Mouse (Mus musculus) gastrocnemius, adult 18-20 months (tissue): Measurements from ENCODE around the gene Kdm2b. TPM values are rescaled to one million over a fixed set of nuclear protein-coding genes. Genes with fewer than 3 reads are reported as not detected.
A peak's percentile ranks its signal among the peaks of the same experiment; 100 is the strongest.

Experiments
- DNase-seq: peaks from one replicate; pipeline ENCODE4 v3.0.0; 2021; ENCODE audit warnings: low spot score
- total RNA-seq, 2 experiments: library from RNA; stranded (reverse); gene quantifications; 2 replicates each; pipeline ENCODE4 v1.2.3; 2021

The Kdm2b gene
- total RNA-seq, 2 experiments from 2014 or later: 13.1 to 17.1 TPM

GRCm38 (mm10) chr5:122927703-122928102 lies 61.9 kb downstream of the Kdm2b start:
- no peak for DNase-seq

GRCm38 (mm10) chr5:122927092-122927491 lies 62.5 kb downstream of the Kdm2b start:
- DNase-seq: peak; percentile 32

GRCm38 (mm10) chr5:122926341-122926740 lies 63.3 kb downstream of the Kdm2b start:
- no peak for DNase-seq

DNA sequence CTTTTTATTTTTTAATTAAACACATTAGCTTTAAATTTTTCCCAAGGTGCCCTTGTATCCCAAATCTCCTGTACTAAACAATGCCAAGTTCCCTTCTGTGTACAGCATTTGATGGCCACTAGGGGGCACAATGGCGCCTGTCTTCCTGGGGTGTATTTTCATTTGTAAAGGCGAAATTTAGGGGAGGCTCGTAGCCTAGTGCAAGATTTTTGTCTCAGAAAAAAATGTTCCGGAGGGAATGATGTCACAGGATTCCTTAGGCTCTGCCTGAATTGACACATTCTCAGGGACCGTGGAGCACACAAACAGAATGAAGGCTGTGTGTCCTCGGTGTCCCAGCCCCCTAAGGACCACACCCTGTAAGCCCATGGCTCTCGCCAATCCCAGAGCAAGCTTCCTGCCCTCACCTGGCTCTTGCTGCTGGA lies 64.1 kb downstream of the Kdm2b start:
- peak; percentile 72 for DNase-seq

GRCm38 (mm10) chr5:122923871-122924465 lies 65.7 kb downstream of the Kdm2b start:
- peak; percentile 44 for DNase-seq

- DNase-seq: no peak
Observed at GRCm38 (mm10) chr5:122921941-122922340, 67.7 kb downstream of the Kdm2b start.

GRCm38 (mm10) chr5:122920557-122920956 lies 69.1 kb downstream of the Kdm2b start:
- DNase-seq: no peak

DNA sequence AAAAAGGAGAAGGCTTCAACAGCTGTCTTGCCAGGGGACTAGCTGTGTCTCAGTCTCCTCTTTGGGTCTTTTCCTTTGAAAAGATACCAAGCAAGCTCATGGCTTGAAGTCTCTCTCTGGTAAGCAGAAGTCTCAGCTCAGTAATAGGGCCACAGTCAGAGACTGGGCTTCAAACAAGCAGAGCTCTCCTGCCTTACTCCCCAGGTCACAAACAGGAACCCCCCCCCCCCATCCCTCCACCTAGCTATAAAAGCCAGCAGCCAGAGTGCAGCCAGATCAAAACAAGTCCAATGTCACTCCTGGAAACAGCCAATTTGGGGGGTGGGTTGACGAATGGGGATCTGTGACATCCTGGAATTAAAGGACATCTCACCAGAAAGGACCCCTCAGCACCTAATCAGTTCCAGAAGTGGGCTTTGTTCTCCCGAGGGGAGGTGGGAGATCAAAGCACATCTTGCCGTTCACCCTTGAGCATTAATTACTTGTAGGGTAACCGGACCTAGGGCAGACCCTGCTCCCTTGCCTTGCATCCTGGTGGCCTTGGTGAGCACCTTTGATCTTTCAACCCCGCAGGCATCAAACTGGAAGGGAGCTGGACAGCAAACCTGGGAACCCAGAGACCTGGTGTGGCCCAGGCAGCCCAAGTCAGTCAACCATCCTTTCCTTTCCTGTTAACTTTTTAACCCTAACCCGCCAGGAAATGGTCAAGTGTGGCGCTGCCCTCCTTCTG lies 71.5 kb downstream of the Kdm2b start:
- no peak for DNase-seq

DNA sequence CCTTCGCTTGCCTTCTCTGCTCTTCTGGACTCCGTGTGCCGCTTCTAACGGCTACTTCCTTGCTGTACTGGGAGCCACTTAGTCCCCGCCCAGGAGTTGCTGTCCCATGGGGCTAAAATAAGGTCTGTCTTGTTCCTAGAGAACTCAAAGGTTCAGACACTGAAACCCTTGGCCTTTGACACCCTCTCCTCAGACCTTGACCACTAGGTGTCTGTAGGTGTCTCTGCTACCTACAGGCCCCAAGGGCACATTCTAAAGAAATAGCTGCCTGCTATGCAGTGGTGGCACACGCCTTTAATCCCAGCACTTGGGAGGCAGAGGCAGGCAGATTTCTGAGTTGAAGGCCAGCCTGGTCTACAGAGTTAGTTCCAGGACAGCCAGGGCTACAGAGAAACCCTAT lies 73.5 kb downstream of the Kdm2b start:
- no peak for DNase-seq

- no peak for DNase-seq
Observed at GRCm38 (mm10) chr5:122912863-122913262, 76.8 kb downstream of the Kdm2b start.

DNA sequence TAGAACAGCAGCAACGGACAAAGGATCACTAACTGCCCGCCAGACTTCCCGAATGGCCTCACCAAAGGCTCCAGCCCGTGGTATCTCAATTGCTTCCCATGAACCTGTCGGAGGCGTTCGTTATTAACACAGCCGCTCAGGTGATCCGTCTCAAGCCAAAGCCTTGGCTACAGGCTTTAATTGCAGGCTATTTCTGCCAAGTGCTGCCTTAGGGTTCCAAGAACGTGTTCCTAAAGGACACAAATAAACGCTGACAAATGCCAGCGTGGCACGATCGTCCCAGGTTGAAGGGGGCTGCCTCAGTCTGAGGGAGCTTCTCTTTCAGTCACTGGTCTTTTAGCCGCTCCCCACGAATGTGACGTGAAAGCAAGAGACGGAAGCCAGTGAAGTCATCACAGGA lies 80.1 kb downstream of the Kdm2b start:
- DNase-seq: peak; percentile 40

DNA sequence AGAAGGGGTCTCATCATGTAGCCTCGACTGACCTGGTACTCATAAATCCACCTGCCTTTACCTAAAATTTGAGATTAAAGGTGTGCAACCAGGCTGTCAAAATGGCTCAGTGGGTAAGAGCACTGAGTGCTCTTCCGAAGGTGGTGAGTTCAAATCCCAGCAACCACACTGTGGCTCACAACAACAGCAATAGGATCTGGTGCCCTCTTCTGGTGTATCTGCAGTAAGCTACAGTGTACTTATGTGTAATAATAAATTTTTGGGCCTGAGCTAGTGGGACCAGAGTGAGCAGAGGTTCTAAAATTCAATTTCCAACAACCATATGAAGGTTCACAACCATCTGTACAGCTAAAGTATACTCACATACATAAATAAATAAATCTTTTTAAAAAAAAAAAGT lies 81.6 kb downstream of the Kdm2b start:
- no peak for DNase-seq

DNA sequence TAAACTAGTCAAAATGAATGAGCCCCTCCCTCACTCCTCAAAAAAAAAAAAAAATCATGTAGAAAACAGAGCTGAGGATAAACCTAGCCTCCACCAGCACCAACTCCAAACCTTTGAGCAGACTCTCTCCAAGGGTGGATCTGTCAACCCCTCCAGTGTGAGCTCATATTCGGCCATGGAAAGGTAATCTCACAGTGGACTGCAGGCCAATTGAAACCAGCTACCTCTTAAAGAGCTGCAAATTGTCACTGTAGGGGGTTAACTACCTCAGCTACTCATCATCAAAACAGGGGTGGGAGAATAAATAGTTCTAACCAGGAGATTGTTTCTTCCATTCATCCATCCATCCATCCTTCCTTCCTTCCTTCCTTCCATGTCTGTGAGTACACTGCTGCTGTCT lies 82.4 kb downstream of the Kdm2b start:
- no peak for DNase-seq

- DNase-seq: no peak
Observed at GRCm38 (mm10) chr5:122903165-122903564, 86.5 kb downstream of the Kdm2b start.

DNA sequence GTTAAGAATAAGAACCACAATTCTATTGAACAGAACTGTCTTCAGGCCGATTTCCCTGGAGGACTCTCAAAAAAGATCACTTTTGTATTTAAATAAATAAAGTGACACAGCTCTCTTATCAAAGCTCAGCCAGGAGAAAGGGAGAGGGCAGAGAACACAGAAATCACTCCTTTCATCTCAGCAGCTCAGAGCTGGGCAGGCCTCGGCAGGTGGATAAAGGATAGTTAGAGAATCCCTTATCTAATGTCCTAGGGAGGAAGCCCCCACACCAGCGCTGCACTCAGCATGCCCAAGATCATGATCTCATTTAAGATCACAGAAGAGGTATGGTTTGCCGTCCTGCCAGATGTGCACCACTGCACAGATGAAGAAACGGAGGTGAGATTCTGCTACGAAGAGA lies 87.4 kb downstream of the Kdm2b start:
- no peak for DNase-seq

DNA sequence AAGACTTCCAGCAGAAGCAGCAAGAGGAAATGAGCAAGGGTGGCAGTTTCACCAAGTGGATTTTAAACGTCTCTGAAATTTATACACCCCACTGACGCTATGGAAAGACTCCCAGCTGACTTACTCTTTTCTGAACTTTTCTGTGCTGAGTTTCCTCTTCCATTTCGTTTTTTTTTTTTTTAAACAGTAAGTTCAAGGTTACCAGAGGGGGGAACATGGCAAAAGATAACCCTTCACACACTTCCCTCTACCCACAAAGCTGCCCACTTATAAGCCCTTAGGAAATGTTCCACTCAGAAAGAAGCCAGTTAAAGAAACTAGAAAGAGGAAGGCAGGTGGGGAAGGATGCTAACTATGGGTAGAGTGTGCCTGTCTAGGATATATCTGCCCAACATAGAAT lies 88.0 kb downstream of the Kdm2b start:
- no peak for DNase-seq

DNA sequence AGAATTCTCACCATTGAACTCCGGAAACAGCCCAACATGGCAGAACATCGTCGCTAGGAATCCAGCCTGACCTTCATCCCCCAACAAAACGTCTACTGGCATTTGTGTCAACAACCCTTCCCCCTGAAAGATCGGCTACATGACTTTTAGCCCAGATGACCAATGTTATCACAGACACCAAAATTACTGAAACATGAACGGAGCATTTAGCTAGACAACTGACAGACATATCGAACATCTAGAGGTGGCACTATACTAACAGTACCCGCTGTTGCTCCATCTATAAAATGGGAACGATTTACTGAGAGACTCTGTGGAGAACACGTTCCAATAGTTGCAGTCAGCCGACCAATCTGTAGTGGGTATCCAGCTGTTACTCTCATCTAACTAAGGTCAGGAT lies 88.4 kb downstream of the Kdm2b start:
- DNase-seq: no peak

GRCm38 (mm10) chr5:122900558-122901171 lies 89.0 kb downstream of the Kdm2b start:
- no peak for DNase-seq

DNA sequence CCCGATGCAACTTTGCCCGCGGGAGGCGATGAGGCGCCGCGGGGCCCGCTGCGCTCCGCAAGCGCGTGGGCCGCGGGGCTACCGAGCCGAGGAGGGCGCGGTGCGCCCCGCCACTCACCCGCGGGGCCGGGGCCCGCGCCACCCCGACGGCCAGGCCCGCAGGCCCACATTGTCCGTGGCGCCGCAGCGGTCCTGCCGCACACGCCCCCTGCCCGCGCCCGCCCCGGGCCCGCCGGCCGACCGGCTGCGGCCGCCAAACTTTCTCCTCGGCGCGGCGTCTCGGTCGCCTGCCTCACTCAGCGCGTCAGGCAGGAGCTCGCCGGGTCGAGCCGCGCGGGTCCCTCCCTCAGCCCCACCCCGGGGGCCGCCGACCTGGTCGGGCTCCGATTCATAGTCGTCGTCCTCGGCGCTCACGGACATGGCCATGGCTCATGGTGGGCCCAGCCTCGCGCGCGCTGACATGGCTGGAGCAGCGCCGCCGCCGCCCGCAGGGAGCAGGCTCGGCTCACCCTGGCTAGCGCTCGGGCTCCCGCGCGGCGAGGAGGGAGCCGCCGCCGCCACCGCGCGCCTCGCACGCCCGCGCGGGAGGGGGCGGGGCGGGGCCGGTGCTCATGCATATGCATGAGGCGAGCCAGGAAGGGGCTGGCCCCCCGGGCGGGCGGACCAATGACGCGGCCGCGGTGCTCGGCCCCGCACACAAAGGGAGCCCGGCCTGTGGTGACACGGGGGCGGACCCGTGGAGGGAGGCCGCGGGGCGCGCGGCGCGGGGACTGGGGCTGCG lies 89.7 kb downstream of the Kdm2b start:
- peak; percentile 82 for DNase-seq

GRCm38 (mm10) chr5:122898963-122899776 lies 90.5 kb downstream of the Kdm2b start:
- no peak for DNase-seq

GRCm38 (mm10) chr5:122898153-122898552 lies 91.5 kb downstream of the Kdm2b start:
- DNase-seq: no peak
